Mouse (Mus musculus): Measurements from ENCODE around the gene Rnf24. TPM values are rescaled to one million over a fixed set of nuclear protein-coding genes. Genes with fewer than 3 reads are reported as not detected.

The Rnf24 gene
- 8.5 and 13.8 TPM in 2 replicates for polyA plus RNA-seq (2012; ENCODE audit: insufficient read depth, insufficient read length, missing spikeins)

- peaks cover 5% of the 10 kb centered on the region; the same call in 1 of the 2 replicates for H3K4me1 ChIP-seq (ENCODE audit: control insufficient read depth, insufficient read depth, insufficient read length, low read length)
- peak within 1 kb of the TSS; percentile 75 for H3K27ac ChIP-seq (replicated peaks; ENCODE audit: low read depth, low read length)
- H3K4me3 ChIP-seq (ENCODE audit: insufficient read depth, low read depth, low read length), result peak within 1 kb of the TSS; percentile 92
Measured at GRCm38 (mm10) chr2:131352747-131353563, at the start of gene Rnf24. Gene Rnf24 (minus strand): TSS chr2:131352892.

- Histone ChIP-seq H3K27ac (replicated peaks; ENCODE audit: low read depth, low read length) (peak overlapping the region; percentile 98), H3K4me3 (ENCODE audit: insufficient read depth, low read depth, low read length) (peak overlapping the region; percentile 38; the same call in 1 of the 2 replicates), H3K4me1 (ENCODE audit: control insufficient read depth, insufficient read depth, insufficient read length, low read length) (peaks cover 25% of the 10 kb centered on the region)
Measured at GRCm38 (mm10) chr2:131401794-131402495, 49.3 kb upstream of the Rnf24 start.

- Histone ChIP-seq H3K4me3 (ENCODE audit: insufficient read depth, low read depth, low read length) (no peak overlapping the region), H3K27ac (replicated peaks; ENCODE audit: low read depth, low read length) (peak overlapping the region; percentile 98), H3K4me1 (ENCODE audit: control insufficient read depth, insufficient read depth, insufficient read length, low read length) (peaks cover 23% of the 10 kb centered on the region)
Measured at GRCm38 (mm10) chr2:131400846-131401245, 48.2 kb upstream of the Rnf24 start.

GRCm38 (mm10) chr2:131397323-131397848 lies 44.7 kb upstream of the Rnf24 start:
- Histone ChIP-seq H3K4me3 (ENCODE audit: insufficient read depth, low read depth, low read length) (no peak overlapping the region), H3K4me1 (ENCODE audit: control insufficient read depth, insufficient read depth, insufficient read length, low read length) (peaks cover 22% of the 10 kb centered on the region; the same call in 1 of the 2 replicates), H3K27ac (replicated peaks; ENCODE audit: low read depth, low read length) (no peak overlapping the region)

GRCm38 (mm10) chr2:131386350-131386962 lies 33.8 kb upstream of the Rnf24 start:
- Histone ChIP-seq H3K4me1 (ENCODE audit: control insufficient read depth, insufficient read depth, insufficient read length, low read length) (peaks cover 4% of the 10 kb centered on the region; the same call in 1 of the 2 replicates), H3K27ac (replicated peaks; ENCODE audit: low read depth, low read length) (no peak overlapping the region), H3K4me3 (ENCODE audit: insufficient read depth, low read depth, low read length) (no peak overlapping the region)

GRCm38 (mm10) chr2:131385176-131385575 lies 32.5 kb upstream of the Rnf24 start:
- H3K4me1 ChIP-seq (ENCODE audit: control insufficient read depth, insufficient read depth, insufficient read length, low read length), result peaks cover 4% of the 10 kb centered on the region; the same call in 1 of the 2 replicates
- no peak overlapping the region for H3K27ac ChIP-seq (replicated peaks; ENCODE audit: low read depth, low read length)
- no peak overlapping the region for H3K4me3 ChIP-seq (ENCODE audit: insufficient read depth, low read depth, low read length)

GRCm38 (mm10) chr2:131379541-131379940 lies 26.8 kb upstream of the Rnf24 start:
- Histone ChIP-seq H3K27ac (replicated peaks; ENCODE audit: low read depth, low read length) (no peak overlapping the region), H3K4me1 (ENCODE audit: control insufficient read depth, insufficient read depth, insufficient read length, low read length) (peaks cover 3% of the 10 kb centered on the region), H3K4me3 (ENCODE audit: insufficient read depth, low read depth, low read length) (no peak overlapping the region)

GRCm38 (mm10) chr2:131378872-131379271 lies 26.2 kb upstream of the Rnf24 start:
- no peak overlapping the region for H3K27ac ChIP-seq (replicated peaks; ENCODE audit: low read depth, low read length)
- peaks cover 3% of the 10 kb centered on the region for H3K4me1 ChIP-seq (ENCODE audit: control insufficient read depth, insufficient read depth, insufficient read length, low read length)
- no peak overlapping the region for H3K4me3 ChIP-seq (ENCODE audit: insufficient read depth, low read depth, low read length)

GRCm38 (mm10) chr2:131377055-131377454 lies 24.4 kb upstream of the Rnf24 start:
- peaks cover 5% of the 10 kb centered on the region for H3K4me1 ChIP-seq (ENCODE audit: control insufficient read depth, insufficient read depth, insufficient read length, low read length)
- no peak overlapping the region for H3K4me3 ChIP-seq (ENCODE audit: insufficient read depth, low read depth, low read length)
- no peak overlapping the region; the same call in 1 of the 2 replicates for H3K27ac ChIP-seq (replicated peaks; ENCODE audit: low read depth, low read length)

GRCm38 (mm10) chr2:131373656-131374055 lies 21.0 kb upstream of the Rnf24 start:
- H3K4me1 ChIP-seq (ENCODE audit: control insufficient read depth, insufficient read depth, insufficient read length, low read length), result peaks cover 5% of the 10 kb centered on the region
- H3K4me3 ChIP-seq (ENCODE audit: insufficient read depth, low read depth, low read length), result no peak overlapping the region
- peak overlapping the region; percentile 17; the same call in 1 of the 2 replicates for H3K27ac ChIP-seq (replicated peaks; ENCODE audit: low read depth, low read length)

GRCm38 (mm10) chr2:131372276-131372877 lies 19.7 kb upstream of the Rnf24 start:
- H3K27ac ChIP-seq (replicated peaks; ENCODE audit: low read depth, low read length), result peak overlapping the region; percentile 59
- H3K4me1 ChIP-seq (ENCODE audit: control insufficient read depth, insufficient read depth, insufficient read length, low read length), result peaks cover 5% of the 10 kb centered on the region
- no peak overlapping the region for H3K4me3 ChIP-seq (ENCODE audit: insufficient read depth, low read depth, low read length)

- peaks cover 2% of the 10 kb centered on the region; the same call in 1 of the 2 replicates for H3K4me1 ChIP-seq (ENCODE audit: control insufficient read depth, insufficient read depth, insufficient read length, low read length)
- H3K27ac ChIP-seq (replicated peaks; ENCODE audit: low read depth, low read length), result peak overlapping the region; percentile 45; the same call in 1 of the 2 replicates
- H3K4me3 ChIP-seq (ENCODE audit: insufficient read depth, low read depth, low read length), result no peak overlapping the region
Measured at GRCm38 (mm10) chr2:131371811-131372210, 19.1 kb upstream of the Rnf24 start.

- Histone ChIP-seq H3K4me3 (ENCODE audit: insufficient read depth, low read depth, low read length) (no peak overlapping the region), H3K27ac (replicated peaks; ENCODE audit: low read depth, low read length) (no peak overlapping the region), H3K4me1 (ENCODE audit: control insufficient read depth, insufficient read depth, insufficient read length, low read length) (0 out of 2 replicates have a peak, but pooled peaks cover 2% of the 10 kb centered on the region)
Measured at GRCm38 (mm10) chr2:131370828-131371227, 18.1 kb upstream of the Rnf24 start.

- H3K4me1 ChIP-seq (ENCODE audit: control insufficient read depth, insufficient read depth, insufficient read length, low read length), result no peaks in the 10 kb centered on the region
Measured at GRCm38 (mm10) chr2:131364689-131365088, 12.0 kb upstream of the Rnf24 start.

More at GRCm38 (mm10) chr2:131364689-131365088, 12.0 kb upstream of the Rnf24 start:
- Histone ChIP-seq H3K27ac (replicated peaks; ENCODE audit: low read depth, low read length) (no peak overlapping the region), H3K4me3 (ENCODE audit: insufficient read depth, low read depth, low read length) (no peak overlapping the region)
